Mouse (Mus musculus): ENCODE measurements around the gene Pop5.

DNA sequence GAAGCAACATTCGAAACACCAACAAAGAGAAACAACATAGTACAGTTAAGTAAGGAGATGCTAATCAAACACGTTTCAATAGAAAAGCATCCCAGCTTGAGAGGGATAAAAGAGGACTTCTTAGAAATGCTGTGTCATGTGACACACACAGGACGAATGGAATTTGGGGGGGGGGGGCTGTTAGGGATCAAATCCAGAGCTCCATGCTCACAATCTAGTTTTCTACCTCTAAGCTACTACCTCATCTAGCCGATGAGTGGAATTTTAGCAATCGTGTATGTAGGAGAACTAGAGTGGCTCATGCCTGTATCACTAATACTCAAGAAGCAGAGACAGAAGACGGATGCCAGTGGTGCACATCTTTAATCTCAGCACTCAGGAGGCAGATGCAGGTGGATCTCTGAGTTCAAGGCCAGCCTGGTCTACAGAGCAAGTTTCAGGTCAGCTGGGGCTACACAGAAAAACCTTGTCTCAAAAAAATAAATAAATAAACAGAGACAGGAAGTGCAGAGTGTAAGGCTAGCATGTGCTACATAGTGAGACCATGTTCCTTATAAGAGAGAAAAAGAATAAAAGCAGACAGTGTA is 38.0 kb downstream of the Pop5 start:
- TF ChIP-seq POLR2A (IDR thresholded peaks at IDR 0.05; ENCODE audit: insufficient read depth, low read length) (no peak), EP300 (IDR thresholded peaks at IDR 0.05; ENCODE audit: insufficient read depth, low read depth, low read length) (no peak), CTCF (IDR thresholded peaks at IDR 0.05; ENCODE audit: low read depth, low read length) (no peak)

All from ES-Bruce4 (cell line).